Mouse (Mus musculus) forelimb bud, embryonic 11.5 days (tissue): ENCODE data around the gene Bnipl.
A peak's percentile ranks its signal among the peaks of the same experiment; 100 is the strongest.

Source experiments
- DNase-seq: peaks from one replicate; pipeline ENCODE4 v3.0.0-alpha.2; 2012; ENCODE audit warnings: low read depth, low spot score

The Bnipl gene

GRCm38 (mm10) chr3:95237541-95238099 lies 13.4 kb downstream of the Bnipl start:
- no peak for DNase-seq

GRCm38 (mm10) chr3:95235386-95236301 lies 15.3 kb downstream of the Bnipl start:
- no peak for DNase-seq

GRCm38 (mm10) chr3:95233303-95233980 lies 17.6 kb downstream of the Bnipl start:
- no peak for DNase-seq

- no peak for DNase-seq
Observed at GRCm38 (mm10) chr3:95232771-95233170, 18.2 kb downstream of the Bnipl start.

GRCm38 (mm10) chr3:95231298-95232221 lies 19.4 kb downstream of the Bnipl start, which contains the start of gene Mllt11:
Gene Mllt11, minus strand, starts transcription at chr3:95232171.
- DNase-seq: no peak

GRCm38 (mm10) chr3:95230495-95231297 lies 20.3 kb downstream of the Bnipl start:
- DNase-seq: no peak

GRCm38 (mm10) chr3:95229781-95230494 lies 21.1 kb downstream of the Bnipl start:
- no peak for DNase-seq

- no peak for DNase-seq
Observed at GRCm38 (mm10) chr3:95228894-95229780, 21.9 kb downstream of the Bnipl start.

- DNase-seq: peak; percentile 78
Observed at GRCm38 (mm10) chr3:95228148-95228893, 22.7 kb downstream of the Bnipl start, which contains the start of gene Cdc42se1. Gene Cdc42se1, plus strand, starts transcription at chr3:95228732.

GRCm38 (mm10) chr3:95227214-95227613 lies 23.8 kb downstream of the Bnipl start:
- DNase-seq: no peak

- peak; percentile 73 for DNase-seq
Observed at GRCm38 (mm10) chr3:95224295-95224694, 26.7 kb downstream of the Bnipl start.

- DNase-seq: no peak
Observed at GRCm38 (mm10) chr3:95223041-95223440, 28.0 kb downstream of the Bnipl start.

GRCm38 (mm10) chr3:95218466-95219137 lies 32.4 kb downstream of the Bnipl start:
- no peak for DNase-seq

GRCm38 (mm10) chr3:95217255-95218134 lies 33.5 kb downstream of the Bnipl start, which contains the start of gene Gabpb2:
Gene Gabpb2, minus strand, starts transcription at chr3:95217916.
- DNase-seq: peak; percentile 96

- no peak for DNase-seq
Observed at GRCm38 (mm10) chr3:95216655-95217254, 34.2 kb downstream of the Bnipl start.

- no peak for DNase-seq
Observed at GRCm38 (mm10) chr3:95213609-95213975, 37.4 kb downstream of the Bnipl start.
